Comparison of ENCODE assay signal across 30 mouse cellular contexts in the genomic region with DNA sequence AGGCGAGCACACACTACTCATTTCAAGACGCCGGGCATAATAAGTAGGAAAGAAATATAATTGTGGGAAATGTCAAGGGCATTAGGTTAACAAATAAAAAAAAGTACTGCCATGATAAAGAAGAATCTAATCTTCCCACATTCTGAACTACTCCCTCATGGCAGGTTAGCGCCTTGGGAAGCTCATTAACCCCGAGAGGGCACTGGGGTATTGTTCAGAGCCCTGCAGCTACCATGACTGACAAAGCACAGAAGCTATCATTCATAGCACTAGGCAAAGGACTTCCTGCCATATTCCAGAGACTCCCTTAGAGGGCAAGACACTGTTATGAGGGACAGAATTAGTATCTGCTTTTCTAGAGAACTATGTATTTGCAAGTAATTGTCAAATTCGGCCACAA. TPM values are rescaled to one million over a fixed set of nuclear protein-coding genes. Genes with fewer than 3 reads are reported as not detected.
DNase-seq lines count a peak whose midpoint lies in the region; ATAC-seq and TF ChIP-seq lines count a peak whose summit lies in the region.
"Had no signal": no experiment of that assay in that cellular context is flagged by ENCODE, and none has a peak within 500 bp of the region (broad histone marks: within the 10 kb centered on the region; RNA-seq: fewer than 3 reads in every experiment).

No protein-coding gene starts in this region.

- no peak overlapping the region for H3K4me3 ChIP-seq in kidney, embryonic 16.5 days (ENCODE audit: low read length)
- no peak overlapping the region for H3K4me3 ChIP-seq in kidney, embryonic 15.5 days (replicated peaks)
- no peak overlapping the region for H3K4me3 ChIP-seq in lung, embryonic 14.5 days (ENCODE audit: low read depth, low read length)
- H3K4me3 ChIP-seq: embryonic facial prominence, embryonic 10.5 days; embryonic facial prominence, embryonic 13.5 days; erythroblast, embryonic 14.5 days; forebrain, embryonic 12.5 days; forebrain, embryonic 15.5 days; heart, embryonic 12.5 days; heart, embryonic 15.5 days; hindbrain, embryonic 10.5 days; hindbrain, embryonic 13.5 days had no signal

- no peak overlapping the region for H3K9ac ChIP-seq in kidney, embryonic 16.5 days (replicated peaks; ENCODE audit: low read length)
- no peak overlapping the region for H3K9ac ChIP-seq in kidney, embryonic 15.5 days
- no peak overlapping the region for H3K9ac ChIP-seq in lung, embryonic 14.5 days
- H3K9ac ChIP-seq: embryonic facial prominence, embryonic 13.5 days; forebrain, embryonic 12.5 days; forebrain, embryonic 15.5 days; heart, embryonic 12.5 days; heart, embryonic 15.5 days; hindbrain, embryonic 13.5 days had no signal

- no peak overlapping the region for H3K27ac ChIP-seq in kidney, embryonic 16.5 days (ENCODE audit: low read length)
- H3K27ac ChIP-seq in kidney, embryonic 15.5 days, result no peak overlapping the region
- H3K27ac ChIP-seq in lung, embryonic 14.5 days (ENCODE audit: low read depth), result no peak overlapping the region
- H3K27ac ChIP-seq: embryonic facial prominence, embryonic 10.5 days; embryonic facial prominence, embryonic 13.5 days; forebrain, embryonic 12.5 days; forebrain, embryonic 15.5 days; heart, embryonic 15.5 days; hindbrain, embryonic 10.5 days; hindbrain, embryonic 13.5 days had no signal

- no peaks in the 10 kb centered on the region for H3K27me3 ChIP-seq in kidney, embryonic 16.5 days (ENCODE audit: insufficient read depth, low read length)
- no peaks in the 10 kb centered on the region for H3K27me3 ChIP-seq in kidney, embryonic 15.5 days
- H3K27me3 ChIP-seq in lung, embryonic 14.5 days (ENCODE audit: insufficient read depth, low read length), result no peaks in the 10 kb centered on the region
- H3K27me3 ChIP-seq: CH12.LX; embryonic facial prominence, embryonic 13.5 days; forebrain, embryonic 12.5 days; forebrain, embryonic 15.5 days; heart, embryonic 12.5 days; heart, embryonic 15.5 days; hindbrain, embryonic 13.5 days; Patski had no signal

- H3K36me3 ChIP-seq in kidney, embryonic 16.5 days (ENCODE audit: insufficient read depth, low read length), result no peaks in the 10 kb centered on the region
- no peaks in the 10 kb centered on the region for H3K36me3 ChIP-seq in kidney, embryonic 15.5 days
- no peaks in the 10 kb centered on the region for H3K36me3 ChIP-seq in lung, embryonic 14.5 days (ENCODE audit: insufficient read depth)
- H3K36me3 ChIP-seq: embryonic facial prominence, embryonic 10.5 days; embryonic facial prominence, embryonic 13.5 days; forebrain, embryonic 12.5 days; forebrain, embryonic 15.5 days; G1E; heart, embryonic 12.5 days; heart, embryonic 15.5 days; hindbrain, embryonic 10.5 days; hindbrain, embryonic 13.5 days had no signal

- peak; percentile 14 for DNase-seq in kidney, postnatal 14 days
- DNase-seq in kidney, adult 8-10 months, result no peak
- DNase-seq in lung, embryonic 14.5 days, result peak; percentile 31
- no peak for DNase-seq in lung, adult 18-20 months
- DNase-seq in retina, embryonic 14.5 days (ENCODE audit: low spot score), result peak; percentile 46
- no peak for DNase-seq in natural killer cell, adult 2 months (ENCODE audit: low spot score in 2 of 2)
- DNase-seq: adrenal gland, postnatal 10 days; adrenal gland, postnatal 36 days; B cell, adult 2 months; cerebellum, adult 18-20 months; cerebellum, adult 9-10 months; cerebellum, postnatal 14 days; gastrocnemius, postnatal 25 days; heart, adult 18-20 months; heart, postnatal 10 days; heart, postnatal 36 days had no signal

- no peaks in the 10 kb centered on the region for H3K4me1 ChIP-seq in kidney, embryonic 16.5 days (ENCODE audit: insufficient read depth, low read length)
- peaks cover 4% of the 10 kb centered on the region; the same call in 1 of the 2 replicates for H3K4me1 ChIP-seq in kidney, embryonic 15.5 days
- H3K4me1 ChIP-seq in lung, embryonic 14.5 days (ENCODE audit: insufficient read depth), result no peaks in the 10 kb centered on the region
- H3K4me1 ChIP-seq: embryonic facial prominence, embryonic 10.5 days; embryonic facial prominence, embryonic 13.5 days; forebrain, embryonic 12.5 days; forebrain, embryonic 15.5 days; heart, embryonic 12.5 days; heart, embryonic 15.5 days; hindbrain, embryonic 13.5 days had no signal

- no peak overlapping the region for H3K4me2 ChIP-seq in kidney, embryonic 16.5 days (replicated peaks; ENCODE audit: low read depth, low read length)
- H3K4me2 ChIP-seq in kidney, embryonic 15.5 days, result no peak overlapping the region
- no peak overlapping the region for H3K4me2 ChIP-seq in lung, embryonic 14.5 days
- H3K4me2 ChIP-seq: embryonic facial prominence, embryonic 13.5 days; forebrain, embryonic 12.5 days; forebrain, embryonic 15.5 days; heart, embryonic 12.5 days; heart, embryonic 15.5 days; hindbrain, embryonic 13.5 days had no signal

- 77% methylated on average over 6 of the region's 6 CpGs for WGBS in kidney, embryonic 16.5 days
- 71% methylated on average over 6 of the region's 6 CpGs for WGBS in kidney, embryonic 15.5 days
- WGBS in lung, embryonic 14.5 days, result 67% methylated on average over 6 of the region's 6 CpGs

- TF ChIP-seq CTCF in lung, embryonic 14.5 days (IDR thresholded peaks at IDR 0.05; ENCODE audit: low read depth), result no peak

- H3K9me3 ChIP-seq in kidney, embryonic 16.5 days (ENCODE audit: low read length), result peaks cover 6% of the 10 kb centered on the region; the same call in 1 of the 2 replicates
- no peaks in the 10 kb centered on the region for H3K9me3 ChIP-seq in kidney, embryonic 15.5 days (replicated peaks)
- H3K9me3 ChIP-seq in lung, embryonic 14.5 days (ENCODE audit: low read depth, low read length), result peaks cover 3% of the 10 kb centered on the region; the same call in 1 of the 2 replicates
- H3K9me3 ChIP-seq: forebrain, embryonic 12.5 days; forebrain, embryonic 15.5 days; heart, embryonic 15.5 days; hindbrain, embryonic 13.5 days had no signal

- ATAC-seq in kidney, embryonic 16.5 days (ENCODE audit: low FRiP score, low TSS enrichment), result peak; percentile 39; the same call in 1 of the 2 replicates
- no peak for ATAC-seq in kidney, embryonic 15.5 days (replicated peaks; ENCODE audit: low FRiP score)
- ATAC-seq in lung, embryonic 14.5 days (ENCODE audit: insufficient read depth), result no peak
- ATAC-seq: forebrain, embryonic 15.5 days; Patski had no signal

RNA-seq across cellular contexts. Expression of gene Ahr, which starts 21.1 kb away (rescaled TPM):
- polyA plus RNA-seq in kidney, embryonic 16.5 days (2015; fragmentation: Nextera tagmentation; extraction: Ambion mirVana), result 7.5 and 7.8 TPM in 2 replicates
- polyA plus RNA-seq in kidney, embryonic 15.5 days (2015; fragmentation: Nextera tagmentation; extraction: Ambion mirVana), result 6.1 and 7.0 TPM in 2 replicates
- polyA plus RNA-seq in lung, embryonic 14.5 days (2014; fragmentation: Nextera tagmentation; extraction: Ambion mirVana), result 21.5 and 24.1 TPM in 2 replicates
- polyA plus RNA-seq: G1E had no signal

Comparison
In these comparisons a context has a peak if more than half of its experiments do, and no peak if none do; other contexts are left out.
1. DNase-seq: peak in kidney, postnatal 14 days (single experiment), lung, embryonic 14.5 days (single experiment) and retina, embryonic 14.5 days (single experiment); none in kidney, adult 8-10 months (0 of 2), lung, adult 18-20 months (0 of 2) and natural killer cell, adult 2 months (0 of 2).